Mouse (Mus musculus): ENCODE data around the gene Gm43518.

DNA sequence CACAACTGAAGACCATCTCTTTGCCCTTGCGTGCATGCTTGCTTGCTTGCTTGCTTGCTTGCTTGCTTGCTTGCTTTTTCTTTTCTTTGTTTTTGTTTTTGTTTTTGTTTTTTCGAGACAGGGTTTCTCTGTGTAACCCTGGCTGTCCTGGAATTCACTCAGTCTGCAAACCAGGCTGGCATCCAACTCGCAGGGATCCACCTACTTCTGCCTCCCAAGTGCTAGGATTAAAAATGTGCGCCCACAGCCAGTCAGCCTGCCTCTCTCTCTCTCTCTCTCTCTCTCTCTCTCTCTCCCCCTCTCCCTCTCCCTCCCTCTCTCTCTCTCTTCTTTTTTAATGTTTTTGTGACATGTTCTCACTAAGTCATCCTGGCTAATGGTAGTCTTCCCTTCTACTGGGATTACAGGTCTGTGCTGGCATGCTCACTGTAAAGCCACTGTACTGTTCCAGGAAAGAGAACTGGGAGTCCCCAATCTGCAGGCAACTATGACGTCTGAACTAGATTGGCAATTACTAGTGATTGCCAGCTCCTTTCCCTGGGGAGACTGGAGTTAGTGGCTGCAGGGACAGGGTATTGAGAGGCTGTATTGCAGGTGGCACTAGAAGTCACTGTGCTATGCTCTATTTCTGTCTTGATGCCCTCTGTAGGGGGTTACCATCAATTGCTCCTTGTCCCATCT, 25.3 kb downstream of the Gm43518 start:
- TF ChIP-seq POLR2A (IDR thresholded peaks at IDR 0.05; ENCODE audit: insufficient read depth, low read depth, low read length) (no peak), CTCF (IDR thresholded peaks at IDR 0.05; ENCODE audit: insufficient read depth, low read depth, low read length) (no peak)

All from olfactory bulb, adult 2 months (tissue).